Mouse (Mus musculus) left cerebral cortex, postnatal 36 days (tissue): ENCODE data around the gene Aldh3b2. TPM values are rescaled to one million over a fixed set of nuclear protein-coding genes. Genes with fewer than 3 reads are reported as not detected.

Source experiments
- DNase-seq, 2 experiments: peaks; one replicate each; pipeline ENCODE4 v3.0.0; 2021 to 2022; ENCODE audit warnings: low spot score in 2 of 2, mixed read lengths in 1 of 2
- intact Hi-C: fragments of 180-260 bp; cut with DNase I; formaldehyde crosslinking; loops from one replicate; pipeline ENCODE4 v1.15.1; 2025
- total RNA-seq, 2 experiments: library from RNA; stranded (reverse); gene quantifications; 2 replicates each; pipeline ENCODE4 v1.2.3; 2021

Gene Aldh3b2
- total RNA-seq, 2 experiments from 2014 or later, result 1.0 to 1.4 TPM

DNA sequence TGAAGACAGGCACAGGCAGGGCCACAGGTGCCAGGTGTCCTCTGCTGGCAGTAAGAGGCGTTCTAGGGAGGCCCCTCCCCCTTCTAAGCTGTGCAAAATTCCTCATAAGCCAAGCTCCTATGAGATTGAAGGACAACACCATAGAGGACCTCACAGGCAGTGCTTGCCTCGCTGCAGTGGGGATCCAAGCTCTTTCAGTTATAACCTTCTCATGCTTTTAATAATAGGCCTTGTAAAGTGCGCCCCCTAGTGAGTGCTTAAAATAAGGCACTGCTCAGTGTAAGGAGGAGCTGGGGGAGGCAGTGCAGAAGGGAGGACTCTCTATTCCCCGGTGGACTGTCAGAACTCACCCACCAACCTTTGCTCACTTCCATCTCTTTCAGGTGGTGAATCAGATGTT is 8.2 kb downstream of the Aldh3b2 start:
- DNase-seq, result peak; percentile 58 to 61
- intact Hi-C loops, result loop anchor here (5.0 kb wide), 1 partner anchor 33 kb away; no protein-coding TSS in a partner anchor

GRCm38 (mm10) chr19:3980917-3981316 is 8.8 kb downstream of the Aldh3b2 start:
- intact Hi-C loops, result loop anchor here (5.0 kb wide), 1 partner anchor 34 kb away; no protein-coding TSS in a partner anchor

GRCm38 (mm10) chr19:3983527-3984200 is 11.5 kb downstream of the Aldh3b2 start:
- intact Hi-C loops, result loop anchor here (5.0 kb wide), 1 partner anchor 36 kb away; no protein-coding TSS in a partner anchor
- DNase-seq, result no peak

More at GRCm38 (mm10) chr19:3980917-3981316, 8.8 kb downstream of the Aldh3b2 start:
- no peak for DNase-seq

DNA sequence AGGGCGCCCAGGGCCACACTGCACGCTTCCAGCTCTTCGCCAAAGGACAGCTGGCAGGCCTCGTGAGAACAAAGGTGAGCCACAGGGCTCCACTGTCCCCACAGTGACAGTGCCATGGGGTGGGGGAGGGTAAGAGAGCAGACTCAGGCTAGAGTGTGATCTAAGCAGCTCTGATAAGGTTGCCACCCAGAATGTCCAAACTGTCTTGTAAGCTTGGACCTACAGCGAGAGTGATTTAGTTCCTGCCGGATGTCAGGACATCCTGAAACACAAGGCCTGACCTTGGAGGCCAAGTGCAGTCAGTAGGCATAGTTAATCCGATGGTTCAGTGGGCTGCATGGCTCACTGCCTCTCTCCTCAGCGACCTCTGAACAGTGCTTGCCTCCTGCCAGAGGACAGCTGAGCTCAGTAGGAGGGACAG is 13.1 kb downstream of the Aldh3b2 start:
- DNase-seq, result no peak
- intact Hi-C loops, result no loop called here

DNA sequence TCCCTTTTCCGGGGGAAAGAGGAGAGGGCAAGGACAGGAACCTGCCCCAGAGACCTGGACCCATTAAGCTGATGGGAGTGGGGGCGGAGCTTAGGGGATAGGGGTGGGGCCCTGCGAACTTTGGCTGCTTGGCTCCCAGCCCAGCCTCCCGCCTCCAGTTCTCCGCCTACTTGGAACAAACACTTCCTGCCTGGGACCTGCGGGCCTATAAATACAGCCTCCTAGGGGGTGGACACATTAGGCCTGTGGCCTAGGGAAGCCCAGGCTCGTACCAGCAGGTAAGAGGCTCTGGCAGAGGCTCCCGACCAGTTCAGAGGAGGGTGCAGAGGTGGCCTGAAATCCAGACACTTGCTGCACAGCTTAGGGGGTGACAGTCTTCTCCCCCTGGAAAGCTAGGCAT is 14.2 kb downstream of the Aldh3b2 start, which contains the start of gene Acy3:
Gene Acy3, plus strand, starts transcription at position 237 of the 400 bp plus-strand sequence.
- intact Hi-C loops, result no loop called here
- DNase-seq, result peak; percentile 45 to 51

- intact Hi-C loops, result no loop called here
- no peak for DNase-seq
These were observed 15.9 kb downstream of the Aldh3b2 start for GRCm38 (mm10) chr19:3988066-3988465.

- no peak for DNase-seq
- intact Hi-C loops, result no loop called here
These were observed 16.6 kb downstream of the Aldh3b2 start for GRCm38 (mm10) chr19:3988750-3989149.

DNA sequence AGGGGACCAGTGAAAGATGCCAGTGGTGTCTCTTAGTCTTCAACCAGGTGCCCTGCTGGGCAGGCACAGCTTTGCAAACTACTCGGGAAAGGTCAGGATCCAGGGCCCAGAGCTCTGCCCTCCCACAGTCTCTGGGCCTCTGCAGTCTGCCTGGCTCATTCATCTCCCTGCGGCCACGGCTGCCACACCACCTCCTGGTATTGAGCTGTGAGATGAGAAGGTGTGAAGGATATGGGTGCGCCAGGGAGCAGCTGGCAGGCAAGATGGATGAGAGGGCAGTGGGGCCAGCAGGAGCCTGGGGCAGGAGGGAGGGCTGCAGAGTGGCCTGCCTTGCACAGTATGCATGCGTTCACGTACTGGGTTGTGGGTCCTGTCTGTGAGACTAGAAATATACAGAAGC is 18.7 kb downstream of the Aldh3b2 start:
- intact Hi-C loops, result no loop called here
- DNase-seq, result no peak

DNA sequence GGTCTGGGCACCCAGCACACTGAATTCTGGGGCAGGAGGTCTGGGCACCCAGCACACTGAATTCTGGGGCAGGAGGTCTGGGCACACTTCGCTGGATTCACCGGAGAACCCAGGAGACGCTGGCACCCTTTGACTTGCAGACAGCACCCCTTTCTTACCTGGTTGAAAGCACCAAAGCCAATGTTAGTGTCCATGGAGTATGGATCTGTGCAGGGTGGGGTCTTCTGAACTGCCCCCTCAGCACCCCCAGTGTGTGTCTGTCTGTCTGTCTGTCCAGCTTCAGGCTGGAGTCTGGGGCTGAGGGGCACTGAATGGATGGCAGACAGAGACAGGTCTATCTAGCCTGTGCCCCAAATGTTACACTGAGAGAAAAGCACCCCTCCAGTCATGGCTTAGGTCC is 19.4 kb downstream of the Aldh3b2 start:
- no peak for DNase-seq
- intact Hi-C loops, result no loop called here

DNA sequence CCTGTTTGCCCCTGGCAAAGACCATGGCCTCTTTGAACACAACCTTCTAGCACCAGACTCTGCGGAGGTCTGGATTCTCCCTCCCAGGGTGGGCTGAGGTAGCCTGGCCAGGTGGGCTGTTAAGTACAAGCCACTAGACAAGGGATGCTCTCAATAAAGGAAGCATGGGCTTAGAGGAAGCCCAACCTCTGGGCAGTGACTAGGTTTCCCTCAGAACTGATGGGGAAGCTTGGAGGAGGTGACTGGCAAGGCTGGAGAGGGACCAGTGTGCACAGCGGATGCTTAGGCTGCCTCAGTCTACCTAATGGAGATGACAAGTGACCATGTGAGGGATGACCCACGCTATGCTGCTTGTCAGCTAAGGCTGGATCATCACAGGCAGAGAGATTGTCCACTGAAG is 19.8 kb downstream of the Aldh3b2 start:
- intact Hi-C loops, result no loop called here
- no peak for DNase-seq

DNA sequence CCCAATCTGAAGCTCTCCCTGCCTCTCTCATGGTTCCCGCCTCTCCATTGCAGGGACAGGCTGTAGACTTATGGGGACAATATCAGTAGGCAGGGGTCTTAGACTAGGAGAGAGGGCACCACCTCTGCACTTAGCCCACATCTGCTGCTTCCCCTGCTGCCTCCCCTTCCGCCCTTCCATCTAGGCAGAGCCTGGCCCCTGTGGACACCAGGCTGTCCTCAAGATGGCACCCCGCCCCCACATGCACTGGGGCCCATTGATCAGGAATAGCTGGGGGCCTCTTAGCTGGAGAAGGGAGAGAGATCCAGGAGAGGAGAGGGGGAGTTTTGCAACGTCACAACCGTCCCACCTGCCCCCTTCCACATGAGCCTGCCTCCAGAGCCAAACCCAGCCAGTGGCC is 20.3 kb downstream of the Aldh3b2 start, which contains the start of gene Tbx10:
Gene Tbx10, plus strand, starts transcription at position 337 of the 400 bp plus-strand sequence.
- DNase-seq, result no peak
- intact Hi-C loops, result no loop called here

DNA sequence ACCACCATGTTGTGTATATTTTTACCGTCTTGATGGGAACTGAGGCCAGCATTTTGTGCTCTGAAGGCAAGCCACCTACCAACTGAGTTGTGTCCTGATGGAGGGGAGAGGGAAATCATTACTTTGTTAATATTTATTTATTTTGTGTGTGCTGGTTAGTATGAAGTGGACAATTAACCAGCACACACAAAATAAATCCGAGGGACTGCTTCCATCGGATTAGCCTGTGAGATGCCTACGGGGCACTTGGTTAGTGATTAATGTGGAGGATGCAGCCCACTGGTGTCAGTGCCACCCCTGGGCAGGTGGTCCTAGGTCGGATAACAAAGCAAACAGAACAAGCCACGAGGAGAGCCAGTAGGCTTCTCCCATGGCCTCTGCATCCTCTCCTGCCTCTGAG is 22.8 kb downstream of the Aldh3b2 start:
- intact Hi-C loops, result no loop called here
- DNase-seq, result no peak

GRCm38 (mm10) chr19:3995505-3995904 is 23.4 kb downstream of the Aldh3b2 start:
- DNase-seq, result no peak
- intact Hi-C loops, result no loop called here

GRCm38 (mm10) chr19:3996106-3996505 is 24.0 kb downstream of the Aldh3b2 start:
- intact Hi-C loops, result no loop called here
- DNase-seq, result no peak

DNA sequence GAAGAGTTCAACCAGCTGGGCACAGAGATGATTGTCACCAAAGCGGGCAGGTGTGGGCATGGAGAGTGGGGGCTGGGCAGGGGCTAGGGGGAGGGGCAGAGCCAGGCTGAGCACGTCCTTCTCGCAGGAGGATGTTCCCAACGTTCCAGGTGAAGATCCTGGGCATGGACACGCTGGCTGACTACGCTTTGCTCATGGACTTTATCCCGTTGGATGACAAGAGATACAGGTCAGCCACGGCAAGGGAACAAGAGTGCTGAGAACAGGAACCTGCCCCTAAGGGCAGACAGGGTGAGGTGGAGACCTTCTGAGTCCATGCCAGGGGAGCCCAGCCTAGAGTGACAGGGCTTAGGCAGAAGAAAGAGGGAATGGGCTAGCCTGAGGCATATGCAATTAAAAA is 24.6 kb downstream of the Aldh3b2 start:
- DNase-seq, result no peak
- intact Hi-C loops, result no loop called here

- intact Hi-C loops, result no loop called here
- no peak for DNase-seq
These were observed 25.1 kb downstream of the Aldh3b2 start for GRCm38 (mm10) chr19:3997231-3997630.

- DNase-seq, result no peak
These were observed 26.2 kb downstream of the Aldh3b2 start for GRCm38 (mm10) chr19:3998335-3998734.

DNA sequence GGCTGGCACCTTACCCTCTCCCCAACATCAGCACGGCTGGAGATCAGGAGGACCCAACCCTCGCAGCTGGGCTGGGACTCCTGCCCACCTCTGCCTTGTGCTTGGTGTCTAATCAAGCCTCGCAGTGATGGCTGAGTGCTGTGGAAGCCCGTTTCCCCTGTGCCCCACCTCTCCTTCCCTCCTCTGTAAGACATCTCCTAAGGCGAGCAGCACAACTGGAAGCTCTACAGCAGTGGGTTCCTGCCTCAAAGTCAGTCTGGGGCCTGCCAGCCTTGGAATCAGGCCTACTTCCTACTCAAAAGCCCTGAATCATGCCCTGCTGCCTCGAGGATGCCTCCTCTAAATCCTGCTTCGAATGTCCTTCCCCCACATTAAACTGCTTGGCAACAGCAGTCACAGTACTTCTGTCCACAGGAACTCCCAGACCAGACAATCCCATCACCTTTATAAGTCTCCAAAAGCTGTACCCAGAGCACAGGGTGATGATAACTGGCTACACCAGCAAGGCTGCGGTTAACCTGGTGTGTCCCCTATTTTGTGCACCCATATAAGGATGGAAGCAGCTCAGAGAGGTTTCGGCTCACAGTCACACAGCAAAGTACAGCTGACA is 27.1 kb downstream of the Aldh3b2 start:
- intact Hi-C loops, result no loop called here
- DNase-seq, result no peak

More at GRCm38 (mm10) chr19:3998335-3998734, 26.2 kb downstream of the Aldh3b2 start:
- intact Hi-C loops, result no loop called here

- DNase-seq, result peak; percentile 95 to 96
- intact Hi-C loops, result no loop called here
These were observed 28.2 kb downstream of the Aldh3b2 start, which contains the start of the genes Nudt8 and Gm49405 for GRCm38 (mm10) chr19:4000119-4000900. Gene Nudt8, plus strand, starts transcription at chr19:4000580. Gene Gm49405, plus strand, starts transcription at chr19:4000626.

DNA sequence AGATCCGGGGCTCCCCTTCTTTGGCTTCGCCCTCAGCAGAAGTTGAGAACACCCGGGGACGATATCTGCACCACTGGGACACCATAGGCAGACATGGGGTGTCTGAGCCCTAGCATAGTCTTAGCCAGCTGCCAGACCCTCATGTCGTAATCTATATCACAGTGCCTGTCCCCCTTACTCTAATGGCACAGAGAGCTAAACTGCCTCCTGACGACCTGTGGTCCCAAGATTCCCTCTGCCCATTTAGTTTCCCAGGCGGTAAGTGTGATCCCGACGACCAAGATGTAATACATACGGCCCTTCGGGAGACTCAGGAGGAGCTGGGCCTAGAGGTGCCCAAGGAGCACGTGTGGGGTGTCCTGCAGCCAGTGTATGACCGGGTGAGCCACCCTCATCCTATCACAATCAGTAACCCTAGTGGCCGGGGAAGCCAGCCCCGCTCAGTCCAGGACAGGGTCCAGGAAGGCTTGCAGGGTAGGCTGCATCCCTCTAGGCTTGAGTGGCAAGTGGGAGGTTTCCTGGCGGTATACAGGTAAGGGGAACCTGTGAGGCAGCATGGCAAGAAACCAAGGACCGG is 28.9 kb downstream of the Aldh3b2 start:
- intact Hi-C loops, result no loop called here
- no peak for DNase-seq
